Mouse (Mus musculus): Measurements from ENCODE around the gene Klhdc3. TPM values are rescaled to one million over a fixed set of nuclear protein-coding genes. Genes with fewer than 3 reads are reported as not detected.

Gene Klhdc3
- polyA plus RNA-seq, 1 experiment from 2014 or later, result 187 TPM

- 13% methylated on average over 14 of the region's 15 CpGs for WGBS
- Histone ChIP-seq H3K4me2 (replicated peaks) (peak overlapping the region; percentile 83), H3K27me3 (no peaks in the 10 kb centered on the region), H3K27ac (replicated peaks) (peak overlapping the region; percentile 69), H3K36me3 (peaks cover 37% of the 10 kb centered on the region), H3K4me1 (peaks cover 33% of the 10 kb centered on the region), H3K4me3 (peak overlapping the region; percentile 73), H3K9ac (replicated peaks) (peak overlapping the region; percentile 60), H3K9me3 (no peaks in the 10 kb centered on the region)
- ATAC-seq (replicated peaks), result peak; percentile 53
These were observed 6.0 kb downstream of the Klhdc3 start for GRCm38 (mm10) chr17:46674530-46675283.

GRCm38 (mm10) chr17:46673850-46674529, 6.7 kb downstream of the Klhdc3 start, which contains the start of gene Rrp36:
TSS of gene Rrp36 (minus strand) at chr17:46674352.
- Histone ChIP-seq H3K27ac (replicated peaks) (peak within 1 kb of the TSS; percentile 69), H3K9me3 (no peaks in the 10 kb centered on the region), H3K4me1 (peaks cover 25% of the 10 kb centered on the region), H3K4me2 (replicated peaks) (peak within 1 kb of the TSS; percentile 83), H3K36me3 (peaks cover 44% of the 10 kb centered on the region), H3K4me3 (peak within 1 kb of the TSS; percentile 73), H3K27me3 (no peaks in the 10 kb centered on the region), H3K9ac (replicated peaks) (peak within 1 kb of the TSS; percentile 60)
- peak; percentile 94 for ATAC-seq (replicated peaks)
- under 1% methylated on average over 43 of the region's 43 CpGs for WGBS

GRCm38 (mm10) chr17:46669911-46670310, 10.8 kb downstream of the Klhdc3 start:
- no peak overlapping the region for H3K4me2 ChIP-seq (replicated peaks)
- no peak overlapping the region for H3K9ac ChIP-seq (replicated peaks)
- H3K27ac ChIP-seq (replicated peaks), result no peak overlapping the region
- no peaks in the 10 kb centered on the region for H3K9me3 ChIP-seq
- no peak for ATAC-seq (replicated peaks)
- H3K4me3 ChIP-seq, result no peak overlapping the region
- 96% methylated on average over 10 of the region's 10 CpGs for WGBS
- H3K36me3 ChIP-seq, result peaks cover 34% of the 10 kb centered on the region
- H3K4me1 ChIP-seq, result peaks cover 18% of the 10 kb centered on the region
- H3K27me3 ChIP-seq, result no peaks in the 10 kb centered on the region

- 89% methylated on average over 16 of the region's 16 CpGs for WGBS
These were observed 13.0 kb downstream of the Klhdc3 start for GRCm38 (mm10) chr17:46667712-46668111.

GRCm38 (mm10) chr17:46662730-46663129, 18.0 kb downstream of the Klhdc3 start:
- Histone ChIP-seq H3K4me1 (no peaks in the 10 kb centered on the region), H3K4me3 (no peak overlapping the region), H3K27ac (replicated peaks) (no peak overlapping the region), H3K4me2 (replicated peaks) (no peak overlapping the region), H3K9ac (replicated peaks) (no peak overlapping the region), H3K27me3 (no peaks in the 10 kb centered on the region), H3K36me3 (peaks cover 80% of the 10 kb centered on the region), H3K9me3 (no peaks in the 10 kb centered on the region)
- 88% methylated on average over 5 of the region's 5 CpGs for WGBS
- ATAC-seq (replicated peaks), result no peak

More at GRCm38 (mm10) chr17:46667712-46668111, 13.0 kb downstream of the Klhdc3 start:
- Histone ChIP-seq H3K4me2 (replicated peaks) (no peak overlapping the region), H3K36me3 (peaks cover 53% of the 10 kb centered on the region), H3K9ac (replicated peaks) (no peak overlapping the region), H3K27ac (replicated peaks) (no peak overlapping the region), H3K4me3 (no peak overlapping the region), H3K9me3 (no peaks in the 10 kb centered on the region), H3K4me1 (no peaks in the 10 kb centered on the region; the same call in 1 of the 2 replicates), H3K27me3 (no peaks in the 10 kb centered on the region)
- no peak for ATAC-seq (replicated peaks)

- H3K27ac ChIP-seq (replicated peaks), result no peak overlapping the region
- H3K4me1 ChIP-seq, result no peaks in the 10 kb centered on the region
- no peak for ATAC-seq (replicated peaks)
- H3K36me3 ChIP-seq, result peaks cover 84% of the 10 kb centered on the region
- 89% methylated on average over 12 of the region's 12 CpGs for WGBS
- H3K27me3 ChIP-seq, result no peaks in the 10 kb centered on the region
- no peak overlapping the region for H3K9ac ChIP-seq (replicated peaks)
- no peak overlapping the region for H3K4me2 ChIP-seq (replicated peaks)
- no peaks in the 10 kb centered on the region for H3K9me3 ChIP-seq
- H3K4me3 ChIP-seq, result no peak overlapping the region
These were observed 18.7 kb downstream of the Klhdc3 start for GRCm38 (mm10) chr17:46661981-46662380.

GRCm38 (mm10) chr17:46661351-46661750, 19.4 kb downstream of the Klhdc3 start:
- Histone ChIP-seq H3K4me3 (no peak overlapping the region), H3K4me2 (replicated peaks) (no peak overlapping the region), H3K27me3 (no peaks in the 10 kb centered on the region), H3K9ac (replicated peaks) (no peak overlapping the region), H3K4me1 (no peaks in the 10 kb centered on the region), H3K9me3 (no peaks in the 10 kb centered on the region), H3K27ac (replicated peaks) (no peak overlapping the region), H3K36me3 (peaks cover 86% of the 10 kb centered on the region)
- no peak for ATAC-seq (replicated peaks)
- 96% methylated on average over 9 of the region's 9 CpGs for WGBS

- H3K36me3 ChIP-seq, result peaks cover 69% of the 10 kb centered on the region
- 85% methylated on average over 6 of the region's 6 CpGs for WGBS
- no peak for ATAC-seq (replicated peaks)
- no peaks in the 10 kb centered on the region for H3K27me3 ChIP-seq
- H3K9ac ChIP-seq (replicated peaks), result no peak overlapping the region
- no peak overlapping the region for H3K4me3 ChIP-seq
- H3K4me2 ChIP-seq (replicated peaks), result no peak overlapping the region
- no peaks in the 10 kb centered on the region for H3K9me3 ChIP-seq
- no peak overlapping the region for H3K27ac ChIP-seq (replicated peaks)
- H3K4me1 ChIP-seq, result peaks cover 20% of the 10 kb centered on the region
These were observed 24.7 kb downstream of the Klhdc3 start for GRCm38 (mm10) chr17:46656054-46656453.

GRCm38 (mm10) chr17:46651755-46652547, 28.8 kb downstream of the Klhdc3 start:
- H3K4me3 ChIP-seq, result peak overlapping the region; percentile 73
- H3K4me2 ChIP-seq (replicated peaks), result peak overlapping the region; percentile 87
- no peak overlapping the region for H3K27ac ChIP-seq (replicated peaks)
- H3K9me3 ChIP-seq, result no peaks in the 10 kb centered on the region
- H3K4me1 ChIP-seq, result peaks cover 36% of the 10 kb centered on the region
- peaks cover 32% of the 10 kb centered on the region; the same call in 1 of the 2 replicates for H3K36me3 ChIP-seq
- no peak for ATAC-seq (replicated peaks)
- H3K27me3 ChIP-seq, result no peaks in the 10 kb centered on the region
- peak overlapping the region; percentile 92 for H3K9ac ChIP-seq (replicated peaks)
- WGBS, result 74% methylated on average over 20 of the region's 20 CpGs

- Histone ChIP-seq H3K4me1 (peaks cover 42% of the 10 kb centered on the region), H3K4me3 (peak overlapping the region; percentile 73), H3K4me2 (replicated peaks) (peak overlapping the region; percentile 87), H3K27ac (replicated peaks) (no peak overlapping the region), H3K9me3 (no peaks in the 10 kb centered on the region), H3K36me3 (peaks cover 25% of the 10 kb centered on the region; the same call in 1 of the 2 replicates), H3K9ac (replicated peaks) (peak overlapping the region; percentile 92), H3K27me3 (no peaks in the 10 kb centered on the region)
- 79% methylated on average over 17 of the region's 17 CpGs for WGBS
- no peak for ATAC-seq (replicated peaks)
These were observed 29.4 kb downstream of the Klhdc3 start for GRCm38 (mm10) chr17:46651292-46651691.

GRCm38 (mm10) chr17:46650232-46651031, 30.3 kb downstream of the Klhdc3 start, which contains the start of gene Cul7:
TSS of gene Cul7 (plus strand) at chr17:46650337.
- peak within 1 kb of the TSS; percentile 87 for H3K4me2 ChIP-seq (replicated peaks)
- peak within 1 kb of the TSS; percentile 92 for H3K27ac ChIP-seq (replicated peaks)
- peak within 1 kb of the TSS; percentile 73 for H3K4me3 ChIP-seq
- peaks cover 43% of the 10 kb centered on the region for H3K4me1 ChIP-seq
- H3K9ac ChIP-seq (replicated peaks), result peak within 1 kb of the TSS; percentile 92
- peak; percentile 95 for ATAC-seq (replicated peaks)
- WGBS, result under 1% methylated on average over 58 of the region's 58 CpGs
- H3K9me3 ChIP-seq, result no peaks in the 10 kb centered on the region
- peaks cover 19% of the 10 kb centered on the region; the same call in 1 of the 2 replicates for H3K36me3 ChIP-seq
- H3K27me3 ChIP-seq, result no peaks in the 10 kb centered on the region

Measured in forebrain, embryonic 15.5 days (tissue).